Mouse (Mus musculus): ENCODE results near the gene Ccl9. TPM values are rescaled to one million over a fixed set of nuclear protein-coding genes. Genes with fewer than 3 reads are reported as not detected.

Ccl9 gene
- polyA plus RNA-seq, 1 experiment from 2014 or later = 6.0 TPM

- no peaks in the 10 kb centered on the region for H3K4me1 ChIP-seq (replicated peaks; ENCODE audit: control insufficient read depth, insufficient read depth, low read length)
- H3K9me3 ChIP-seq (ENCODE audit: control insufficient read depth, low read length) = no peaks in the 10 kb centered on the region
- DNase-seq (ENCODE audit: low spot score) (no peak), ATAC-seq (replicated peaks; ENCODE audit: low FRiP score, low TSS enrichment, low read depth) (no peak)
- H3K27me3 ChIP-seq (replicated peaks; ENCODE audit: control insufficient read depth, insufficient read depth, low read length) = no peaks in the 10 kb centered on the region
- H3K9ac ChIP-seq (ENCODE audit: low read length) = no peak overlapping the region
- H3K36me3 ChIP-seq (ENCODE audit: control insufficient read depth, insufficient read depth, low read length) = no peaks in the 10 kb centered on the region
- 89% methylated on average over 3 of the region's 3 CpGs for WGBS
- no peak overlapping the region for H3K27ac ChIP-seq (ENCODE audit: low read depth)
- H3K4me2 ChIP-seq (ENCODE audit: low read length) = no peak overlapping the region
- no peak overlapping the region for H3K4me3 ChIP-seq (ENCODE audit: low read depth, low read length)
Observed at GRCm38 (mm10) chr11:83603399-83603798, 25.0 kb upstream of the Ccl9 start.

DNA sequence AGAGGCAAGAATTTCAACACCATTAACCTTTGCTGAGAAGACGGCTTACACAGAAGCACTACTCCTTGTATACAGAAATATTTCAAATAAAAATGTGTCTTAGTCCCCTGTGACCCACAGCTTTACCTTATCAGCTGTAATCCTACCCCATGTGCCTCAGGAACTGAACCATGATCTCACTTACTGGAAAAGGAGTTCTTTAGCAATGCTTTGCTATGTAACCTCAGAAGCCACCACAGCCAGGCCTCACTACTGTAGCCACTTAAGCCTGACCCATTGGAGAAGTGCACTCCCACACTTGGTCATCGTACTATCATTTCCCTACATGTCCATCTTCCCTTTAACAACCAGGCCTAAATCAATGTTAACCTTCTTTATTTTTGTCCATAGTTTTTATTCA is 22.1 kb upstream of the Ccl9 start:
- 69% methylated on average over 2 of the region's 2 CpGs for WGBS
- ATAC-seq (replicated peaks; ENCODE audit: low FRiP score, low TSS enrichment, low read depth) (no peak), DNase-seq (ENCODE audit: low spot score) (no peak)
- H3K27ac ChIP-seq (ENCODE audit: low read depth) = no peak overlapping the region
- no peaks in the 10 kb centered on the region for H3K4me1 ChIP-seq (replicated peaks; ENCODE audit: control insufficient read depth, insufficient read depth, low read length)
- no peaks in the 10 kb centered on the region for H3K27me3 ChIP-seq (replicated peaks; ENCODE audit: control insufficient read depth, insufficient read depth, low read length)
- no peaks in the 10 kb centered on the region for H3K36me3 ChIP-seq (ENCODE audit: control insufficient read depth, insufficient read depth, low read length)
- H3K9ac ChIP-seq (ENCODE audit: low read length) = no peak overlapping the region
- no peaks in the 10 kb centered on the region for H3K9me3 ChIP-seq (ENCODE audit: control insufficient read depth, low read length)
- no peak overlapping the region for H3K4me2 ChIP-seq (ENCODE audit: low read length)
- no peak overlapping the region for H3K4me3 ChIP-seq (ENCODE audit: low read depth, low read length)

- Histone ChIP-seq H3K9ac (ENCODE audit: low read length) (no peak overlapping the region), H3K4me3 (ENCODE audit: low read depth, low read length) (no peak overlapping the region), H3K27me3 (replicated peaks; ENCODE audit: control insufficient read depth, insufficient read depth, low read length) (no peaks in the 10 kb centered on the region), H3K4me1 (replicated peaks; ENCODE audit: control insufficient read depth, insufficient read depth, low read length) (no peaks in the 10 kb centered on the region), H3K36me3 (ENCODE audit: control insufficient read depth, insufficient read depth, low read length) (no peaks in the 10 kb centered on the region), H3K9me3 (ENCODE audit: control insufficient read depth, low read length) (no peaks in the 10 kb centered on the region), H3K4me2 (ENCODE audit: low read length) (no peak overlapping the region), H3K27ac (ENCODE audit: low read depth) (no peak overlapping the region)
- ATAC-seq (replicated peaks; ENCODE audit: low FRiP score, low TSS enrichment, low read depth) = no peak
- no peak for DNase-seq (ENCODE audit: low spot score)
- WGBS = 80% methylated on average over 3 of the region's 3 CpGs
Observed at GRCm38 (mm10) chr11:83598991-83599390, 20.6 kb upstream of the Ccl9 start.

DNA sequence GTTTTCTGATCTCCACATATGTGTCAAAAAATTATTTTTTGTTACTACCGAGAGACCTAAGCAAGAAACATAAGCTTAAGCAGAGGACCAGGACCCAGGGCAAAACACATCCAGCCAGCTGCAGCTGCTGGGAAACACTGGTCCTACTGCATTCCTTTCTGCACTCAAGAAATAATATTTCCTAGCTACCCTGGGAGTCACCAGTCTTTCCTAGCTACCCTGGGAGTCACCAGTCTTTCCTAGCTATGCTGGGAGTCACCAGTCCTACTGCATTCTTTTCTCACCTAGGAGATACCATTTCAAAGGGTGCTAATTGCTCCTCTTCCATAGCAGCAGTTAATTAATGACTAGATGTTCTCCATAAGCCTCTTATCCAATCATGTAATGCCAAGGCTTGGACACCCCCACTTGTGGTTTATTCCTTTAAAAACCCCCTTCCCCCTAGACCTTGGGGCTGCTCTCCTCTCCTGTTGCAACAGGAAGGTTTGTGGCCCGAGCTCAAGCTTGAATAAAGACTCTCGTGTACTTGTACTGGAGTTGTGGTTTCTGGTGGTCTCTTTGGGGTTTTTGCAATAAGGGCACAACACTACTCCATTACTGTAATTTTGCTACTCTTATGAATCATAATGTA is 19.9 kb upstream of the Ccl9 start:
- 67% methylated on average over 3 of the region's 3 CpGs for WGBS
- no peak for ATAC-seq (replicated peaks; ENCODE audit: low FRiP score, low TSS enrichment, low read depth)
- no peaks in the 10 kb centered on the region for H3K9me3 ChIP-seq (ENCODE audit: control insufficient read depth, low read length)
- H3K27ac ChIP-seq (ENCODE audit: low read depth) = no peak overlapping the region
- no peak overlapping the region for H3K9ac ChIP-seq (ENCODE audit: low read length)
- H3K27me3 ChIP-seq (replicated peaks; ENCODE audit: control insufficient read depth, insufficient read depth, low read length) = no peaks in the 10 kb centered on the region
- no peaks in the 10 kb centered on the region for H3K4me1 ChIP-seq (replicated peaks; ENCODE audit: control insufficient read depth, insufficient read depth, low read length)
- H3K36me3 ChIP-seq (ENCODE audit: control insufficient read depth, insufficient read depth, low read length) = no peaks in the 10 kb centered on the region
- DNase-seq (ENCODE audit: low spot score) = no peak
- no peak overlapping the region for H3K4me2 ChIP-seq (ENCODE audit: low read length)
- no peak overlapping the region for H3K4me3 ChIP-seq (ENCODE audit: low read depth, low read length)

GRCm38 (mm10) chr11:83597796-83598195 is 19.4 kb upstream of the Ccl9 start:
- Histone ChIP-seq H3K27ac (ENCODE audit: low read depth) (no peak overlapping the region), H3K4me3 (ENCODE audit: low read depth, low read length) (no peak overlapping the region), H3K4me2 (ENCODE audit: low read length) (no peak overlapping the region), H3K27me3 (replicated peaks; ENCODE audit: control insufficient read depth, insufficient read depth, low read length) (no peaks in the 10 kb centered on the region), H3K36me3 (ENCODE audit: control insufficient read depth, insufficient read depth, low read length) (no peaks in the 10 kb centered on the region), H3K9me3 (ENCODE audit: control insufficient read depth, low read length) (no peaks in the 10 kb centered on the region), H3K4me1 (replicated peaks; ENCODE audit: control insufficient read depth, insufficient read depth, low read length) (no peaks in the 10 kb centered on the region), H3K9ac (ENCODE audit: low read length) (no peak overlapping the region)
- 89% methylated on average over 7 of the region's 7 CpGs for WGBS
- DNase-seq (ENCODE audit: low spot score) (no peak), ATAC-seq (replicated peaks; ENCODE audit: low FRiP score, low TSS enrichment, low read depth) (no peak)

DNA sequence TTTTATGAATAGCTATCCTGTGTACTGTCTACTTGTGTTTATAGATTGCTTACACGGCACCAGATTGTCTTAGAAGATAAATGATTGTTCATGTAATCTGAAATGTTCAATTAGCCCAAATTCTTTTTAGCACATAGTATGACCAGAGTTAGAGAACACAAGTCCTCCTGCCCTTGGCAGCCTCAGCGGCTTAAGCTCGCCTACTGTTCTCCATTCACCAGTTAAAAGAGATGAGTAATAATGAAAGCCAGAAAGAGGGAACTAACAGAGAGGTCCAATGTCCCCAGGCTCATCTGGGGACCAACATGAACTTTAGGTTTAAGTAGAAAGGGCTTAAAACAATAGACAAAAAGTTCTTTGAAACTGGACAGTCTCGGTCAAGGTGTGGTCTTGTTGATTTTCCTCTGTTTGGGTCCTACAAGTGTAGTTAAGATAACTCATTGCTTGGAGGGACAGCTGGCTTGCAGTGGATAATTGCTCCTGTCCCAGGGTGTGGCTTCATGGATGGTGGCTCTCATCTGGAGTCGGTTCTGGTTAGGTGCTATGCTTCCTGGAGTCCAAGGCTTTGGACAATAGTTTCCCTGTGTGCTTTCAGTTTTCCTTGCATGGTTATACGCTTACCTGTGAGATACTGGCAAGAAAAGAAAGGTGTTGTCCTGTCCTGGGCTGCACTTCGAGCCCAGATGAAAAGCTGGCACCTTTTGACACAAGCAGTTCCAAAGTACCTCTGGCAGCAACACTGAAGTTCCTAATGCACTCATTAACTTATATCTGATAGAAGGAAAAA is 17.4 kb upstream of the Ccl9 start:
- no peak for DNase-seq (ENCODE audit: low spot score)
- Histone ChIP-seq H3K9me3 (ENCODE audit: control insufficient read depth, low read length) (no peaks in the 10 kb centered on the region), H3K27ac (ENCODE audit: low read depth) (no peak overlapping the region), H3K27me3 (replicated peaks; ENCODE audit: control insufficient read depth, insufficient read depth, low read length) (no peaks in the 10 kb centered on the region), H3K4me3 (ENCODE audit: low read depth, low read length) (no peak overlapping the region), H3K9ac (ENCODE audit: low read length) (no peak overlapping the region), H3K36me3 (ENCODE audit: control insufficient read depth, insufficient read depth, low read length) (no peaks in the 10 kb centered on the region), H3K4me2 (ENCODE audit: low read length) (no peak overlapping the region), H3K4me1 (replicated peaks; ENCODE audit: control insufficient read depth, insufficient read depth, low read length) (no peaks in the 10 kb centered on the region)
- 73% methylated on average over 7 of the region's 7 CpGs for WGBS
- ATAC-seq (replicated peaks; ENCODE audit: low FRiP score, low TSS enrichment, low read depth) = no peak

DNA sequence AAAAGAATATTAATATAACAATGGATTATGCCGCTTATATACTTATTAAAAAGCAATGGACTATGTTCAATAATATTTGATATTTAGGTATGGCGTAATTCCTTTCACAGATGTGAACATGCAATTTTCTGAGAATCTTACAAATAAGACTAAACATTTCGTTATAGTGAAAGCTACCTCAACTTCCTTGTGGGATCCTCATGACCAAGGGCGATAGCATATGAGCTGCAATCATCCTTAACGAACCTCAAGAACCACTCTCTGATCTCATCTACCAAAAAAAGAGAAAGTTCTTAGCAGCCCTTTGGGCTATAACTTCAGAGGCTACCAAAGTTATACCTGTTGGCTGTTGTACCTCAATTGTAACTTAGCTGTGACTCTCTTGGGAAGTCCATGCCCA is 15.0 kb upstream of the Ccl9 start:
- Histone ChIP-seq H3K27ac (ENCODE audit: low read depth) (no peak overlapping the region), H3K36me3 (ENCODE audit: control insufficient read depth, insufficient read depth, low read length) (no peaks in the 10 kb centered on the region), H3K4me2 (ENCODE audit: low read length) (no peak overlapping the region), H3K9me3 (ENCODE audit: control insufficient read depth, low read length) (no peaks in the 10 kb centered on the region), H3K27me3 (replicated peaks; ENCODE audit: control insufficient read depth, insufficient read depth, low read length) (no peaks in the 10 kb centered on the region), H3K4me1 (replicated peaks; ENCODE audit: control insufficient read depth, insufficient read depth, low read length) (no peaks in the 10 kb centered on the region), H3K9ac (ENCODE audit: low read length) (no peak overlapping the region), H3K4me3 (ENCODE audit: low read depth, low read length) (no peak overlapping the region)
- WGBS = 91% methylated on average over 5 of the region's 5 CpGs
- DNase-seq (ENCODE audit: low spot score) (no peak), ATAC-seq (replicated peaks; ENCODE audit: low FRiP score, low TSS enrichment, low read depth) (no peak)

DNA sequence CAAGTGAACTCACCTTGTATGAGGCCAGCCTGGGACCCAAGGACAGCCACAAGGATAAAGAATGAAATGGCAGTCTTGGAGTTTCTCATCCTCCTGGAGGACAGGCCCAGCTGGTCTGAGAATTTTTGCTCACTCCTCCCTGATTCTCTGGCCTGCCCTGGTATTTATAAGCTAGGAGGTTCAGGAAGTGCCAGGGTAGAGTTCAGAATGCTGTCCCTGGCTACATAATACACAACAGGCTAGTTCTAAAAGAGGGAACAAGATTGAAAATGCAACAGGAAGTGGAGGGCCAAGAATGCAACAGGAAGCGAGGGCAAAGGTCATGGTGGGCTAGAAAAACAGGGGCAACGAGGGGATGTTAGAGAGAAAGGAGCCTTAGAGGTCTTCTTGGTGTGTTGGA is 14.4 kb upstream of the Ccl9 start, which contains the start of gene Ccl6:
Gene Ccl6 (minus strand): TSS at position 235 of the 400 bp plus-strand sequence.
- no peak within 1 kb of the TSS for H3K4me3 ChIP-seq (ENCODE audit: low read depth, low read length)
- DNase-seq (ENCODE audit: low spot score) (no peak), ATAC-seq (replicated peaks; ENCODE audit: low FRiP score, low TSS enrichment, low read depth) (no peak)
- H3K9me3 ChIP-seq (ENCODE audit: control insufficient read depth, low read length) = no peaks in the 10 kb centered on the region
- H3K4me2 ChIP-seq (ENCODE audit: low read length) = no peak within 1 kb of the TSS
- no peak within 1 kb of the TSS for H3K9ac ChIP-seq (ENCODE audit: low read length)
- H3K36me3 ChIP-seq (ENCODE audit: control insufficient read depth, insufficient read depth, low read length) = no peaks in the 10 kb centered on the region
- no peaks in the 10 kb centered on the region for H3K4me1 ChIP-seq (replicated peaks; ENCODE audit: control insufficient read depth, insufficient read depth, low read length)
- WGBS = 46% methylated on average over 2 of the region's 2 CpGs
- no peak within 1 kb of the TSS for H3K27ac ChIP-seq (ENCODE audit: low read depth)
- H3K27me3 ChIP-seq (replicated peaks; ENCODE audit: control insufficient read depth, insufficient read depth, low read length) = no peaks in the 10 kb centered on the region

DNA sequence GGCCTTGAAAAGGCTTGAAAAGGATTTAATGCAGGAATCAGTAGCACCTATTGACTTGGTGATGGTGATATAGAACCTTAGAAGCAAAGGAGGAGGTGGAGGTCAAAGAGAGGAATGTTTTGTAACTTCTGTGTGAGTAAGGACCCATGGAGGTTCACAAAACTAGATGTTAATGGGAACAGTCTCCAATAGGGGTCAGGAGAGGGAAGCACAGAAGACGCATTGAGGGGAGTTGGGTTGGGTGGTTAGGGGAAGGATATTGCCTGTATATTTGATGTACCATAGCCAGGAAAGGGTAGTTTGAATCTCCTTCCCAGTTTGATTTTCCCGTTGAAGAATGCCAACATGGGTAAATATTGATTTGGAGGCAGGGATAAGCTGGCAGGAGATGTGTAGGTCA is 5.8 kb upstream of the Ccl9 start:
- Histone ChIP-seq H3K4me2 (ENCODE audit: low read length) (no peak overlapping the region), H3K9ac (ENCODE audit: low read length) (no peak overlapping the region), H3K4me3 (ENCODE audit: low read depth, low read length) (no peak overlapping the region), H3K27ac (ENCODE audit: low read depth) (no peak overlapping the region), H3K4me1 (replicated peaks; ENCODE audit: control insufficient read depth, insufficient read depth, low read length) (no peaks in the 10 kb centered on the region), H3K36me3 (ENCODE audit: control insufficient read depth, insufficient read depth, low read length) (no peaks in the 10 kb centered on the region), H3K9me3 (ENCODE audit: control insufficient read depth, low read length) (no peaks in the 10 kb centered on the region), H3K27me3 (replicated peaks; ENCODE audit: control insufficient read depth, insufficient read depth, low read length) (no peaks in the 10 kb centered on the region)
- DNase-seq (ENCODE audit: low spot score) = no peak
- ATAC-seq (replicated peaks; ENCODE audit: low FRiP score, low TSS enrichment, low read depth) = no peak
- WGBS = 61% methylated on average over 2 of the region's 2 CpGs
